Mouse (Mus musculus) MEL (cell line): ENCODE measurements around the gene Thnsl1. TPM values are rescaled to one million over a fixed set of nuclear protein-coding genes. Genes with fewer than 3 reads are reported as not detected.

Experiments used
- DNase-seq: peaks from one replicate; pipeline ENCODE4 v3.0.0; 2011; ENCODE audit warnings: low read depth, low spot score
- H3K27ac ChIP-seq: 2 replicates; pipeline ENCODE4 v1.5.1; 2012; ENCODE audit warnings: low read depth, mild to moderate bottlenecking, control low read depth, low read length, moderate library complexity; ENCODE audit not compliant: control insufficient read depth
- H3K27me3 ChIP-seq, 2 experiments: fragments of 150-350 bp in 1 of 2; sonication (generic) in 1 of 2; 2 replicates each; pipeline ENCODE4 v1.6.1; 2012; ENCODE audit warnings: low read length in 2 of 2, mild to moderate bottlenecking in 2 of 2, improper control_type of control experiment in 1 of 2, moderate library complexity in 1 of 2; ENCODE audit not compliant: insufficient read depth in 2 of 2, control insufficient read depth in 1 of 2
- H3K36me3 ChIP-seq, 2 experiments: 2 replicates each; pipeline ENCODE4 v1.6.1; 2012 to 2014; ENCODE audit warnings: low read length in 2 of 2, improper control_type of control experiment in 1 of 2, inconsistent platforms in 1 of 2, mild to moderate bottlenecking in 1 of 2; ENCODE audit not compliant: insufficient read depth in 2 of 2, control insufficient read depth in 1 of 2
- H3K4me1 ChIP-seq, 2 experiments: fragments of 150-350 bp in 1 of 2; sonication (generic) in 1 of 2; 2 replicates each; pipeline ENCODE4 v1.6.1; 2012; ENCODE audit warnings: low read length in 2 of 2, improper control_type of control experiment in 1 of 2, mild to moderate bottlenecking in 1 of 2; ENCODE audit not compliant: insufficient read depth in 2 of 2, control insufficient read depth in 1 of 2
- H3K4me3 ChIP-seq, 2 experiments: fragments of 150-350 bp in 1 of 2; sonication (generic) in 1 of 2; 2 replicates each; pipeline ENCODE4 v1.5.1; 2012; ENCODE audit warnings: low read depth in 2 of 2, low read length in 2 of 2, mild to moderate bottlenecking in 2 of 2, moderate library complexity in 2 of 2, control low read depth in 1 of 2, improper control_type of control experiment in 1 of 2; ENCODE audit not compliant: control insufficient read depth in 1 of 2, insufficient read depth in 1 of 2
- H3K79me2 ChIP-seq: 2 replicates; pipeline ENCODE4 v1.6.1; 2012; ENCODE audit warnings: mild to moderate bottlenecking, low read length, moderate library complexity; ENCODE audit not compliant: control insufficient read depth, poor library complexity, insufficient read depth
- H3K9ac ChIP-seq: 2 replicates; pipeline ENCODE4 v1.6.1; 2012; ENCODE audit warnings: low read depth, mild to moderate bottlenecking, control low read depth, low read length, moderate library complexity; ENCODE audit not compliant: control insufficient read depth, poor library complexity, severe bottlenecking
- H3K9me3 ChIP-seq: fragments of 150-350 bp; sonication (generic); replicated peaks from 2 replicates; pipeline ENCODE4 v1.6.1; 2012; ENCODE audit warnings: mild to moderate bottlenecking, low read length, improper control_type of control experiment, moderate library complexity; ENCODE audit not compliant: insufficient read depth
- CTCF ChIP-seq, 3 experiments: IDR thresholded peaks in 2 of 3; conservative IDR thresholded peaks in 1 of 3; 2 replicates each; pipeline ENCODE4 v1.5.1; 2011 to 2012; ENCODE audit warnings: low read length in 3 of 3, low read depth in 2 of 3, mild to moderate bottlenecking in 2 of 3, improper control_type of control experiment in 1 of 3, inconsistent platforms in 1 of 3, mixed read lengths in 1 of 3, moderate library complexity in 1 of 3; ENCODE audit not compliant: control insufficient read depth in 1 of 3, insufficient read depth in 1 of 3, poor library complexity in 1 of 3, severe bottlenecking in 1 of 3
- ELF1 ChIP-seq: IDR thresholded peaks from 2 replicates; pipeline ENCODE4 v1.6.1; 2014; ENCODE audit warnings: low read depth, mild to moderate bottlenecking, inconsistent platforms, low read length, improper control_type of control experiment, moderate library complexity
- EP300 ChIP-seq, 2 experiments: IDR thresholded peaks; 2 replicates each; pipeline ENCODE4 v1.6.1; 2011; ENCODE audit warnings: improper control_type of control experiment in 2 of 2, low read length in 2 of 2, low read depth in 1 of 2, mild to moderate bottlenecking in 1 of 2
- ETS1 ChIP-seq: IDR thresholded peaks from 2 replicates; pipeline ENCODE4 v1.6.1; 2012; ENCODE audit warnings: low read depth, mild to moderate bottlenecking, inconsistent platforms, low read length, improper control_type of control experiment, moderate library complexity
- GABPA ChIP-seq: IDR thresholded peaks from 2 replicates; pipeline ENCODE4 v1.6.1; 2012; ENCODE audit warnings: low read depth, mild to moderate bottlenecking, inconsistent platforms, low read length, improper control_type of control experiment, moderate library complexity
- HCFC1 ChIP-seq: IDR thresholded peaks from 2 replicates; pipeline ENCODE4 v1.6.1; 2012; ENCODE audit warnings: low read depth, mild to moderate bottlenecking, inconsistent platforms, low read length, improper control_type of control experiment, moderate library complexity
- MAZ ChIP-seq: IDR thresholded peaks from 2 replicates; pipeline ENCODE4 v1.6.1; 2012; ENCODE audit warnings: low read depth, mild to moderate bottlenecking, inconsistent platforms, low read length, improper control_type of control experiment
- NELFE ChIP-seq: IDR thresholded peaks from 2 replicates; pipeline ENCODE4 v1.6.1; 2011; ENCODE audit warnings: low read depth, low read length, improper control_type of control experiment
- NRF1 ChIP-seq: IDR thresholded peaks from 2 replicates; pipeline ENCODE4 v1.6.1; 2014; ENCODE audit warnings: low read depth, mild to moderate bottlenecking, inconsistent platforms, low read length, improper control_type of control experiment, moderate library complexity; ENCODE audit not compliant: poor library complexity, insufficient read depth, severe bottlenecking
- POLR2A ChIP-seq, 2 experiments: IDR thresholded peaks; 2 replicates each; pipeline ENCODE4 v1.6.1; 2011 to 2012; ENCODE audit warnings: low read length in 2 of 2, mild to moderate bottlenecking in 2 of 2, control low read depth in 1 of 2, improper control_type of control experiment in 1 of 2, low read depth in 1 of 2, moderate library complexity in 1 of 2; ENCODE audit not compliant: control insufficient read depth in 1 of 2, insufficient read depth in 1 of 2, poor library complexity in 1 of 2
- RAD21 ChIP-seq: IDR thresholded peaks from 2 replicates; pipeline ENCODE4 v1.6.1; 2011; ENCODE audit warnings: mild to moderate bottlenecking, low read depth, low read length, improper control_type of control experiment
- RCOR1 ChIP-seq: IDR thresholded peaks from 2 replicates; pipeline ENCODE4 v1.6.1; 2012; ENCODE audit warnings: low read depth, mild to moderate bottlenecking, inconsistent platforms, low read length, improper control_type of control experiment
- USF2 ChIP-seq, 2 experiments: IDR thresholded peaks; 2 replicates each; pipeline ENCODE4 v1.6.1; 2011 to 2012; ENCODE audit warnings: improper control_type of control experiment in 2 of 2, low read length in 2 of 2, borderline replicate concordance in 1 of 2, inconsistent platforms in 1 of 2, low read depth in 1 of 2, mild to moderate bottlenecking in 1 of 2; ENCODE audit not compliant: insufficient read depth in 1 of 2
- ZKSCAN1 ChIP-seq: IDR thresholded peaks from 2 replicates; pipeline ENCODE4 v1.6.1; 2012; ENCODE audit warnings: low read depth, mild to moderate bottlenecking, inconsistent platforms, low read length, improper control_type of control experiment, moderate library complexity
- polyA plus RNA-seq, 2 experiments: library from polyadenylated mRNA; stranded (reverse) in 1 of 2; unstranded in 1 of 2; fragments of >175 nt in 1 of 2; fragments of >200 nt in 1 of 2; gene quantifications; 2 replicates each; pipeline versions ENCODE4 v1.2.1 to v1.2.4; 2012; ENCODE audit warnings: low replicate concordance in 2 of 2, low read depth in 1 of 2; ENCODE audit not compliant: insufficient read length in 2 of 2, insufficient read depth in 1 of 2, missing spikeins in 1 of 2
- total RNA-seq: library from RNA; depleted of rRNA; stranded (reverse); fragments of 300-350 nt; gene quantifications from 2 replicates; pipeline ENCODE4 v1.2.3, GENCODE M21; 2012

Gene Thnsl1
- total and polyA plus RNA-seq, 3 experiments, result 1.0 to 2.6 TPM; not detected in 1

GRCm38 (mm10) chr2:21205831-21206159 is 271 bp downstream of the Thnsl1 start (continued):
- no peak; a peak in 1 of 4 replicates for TF ChIP-seq POLR2A (IDR thresholded peaks at IDR 0.05; ENCODE audit: control insufficient read depth in 1 of 2, insufficient read depth in 1 of 2, low read depth in 1 of 2, low read length in 2 of 2, poor library complexity in 1 of 2)
- TF ChIP-seq HCFC1, result no peak
- TF ChIP-seq ELF1, result no peak
- TF ChIP-seq GABPA, result no peak

DNA sequence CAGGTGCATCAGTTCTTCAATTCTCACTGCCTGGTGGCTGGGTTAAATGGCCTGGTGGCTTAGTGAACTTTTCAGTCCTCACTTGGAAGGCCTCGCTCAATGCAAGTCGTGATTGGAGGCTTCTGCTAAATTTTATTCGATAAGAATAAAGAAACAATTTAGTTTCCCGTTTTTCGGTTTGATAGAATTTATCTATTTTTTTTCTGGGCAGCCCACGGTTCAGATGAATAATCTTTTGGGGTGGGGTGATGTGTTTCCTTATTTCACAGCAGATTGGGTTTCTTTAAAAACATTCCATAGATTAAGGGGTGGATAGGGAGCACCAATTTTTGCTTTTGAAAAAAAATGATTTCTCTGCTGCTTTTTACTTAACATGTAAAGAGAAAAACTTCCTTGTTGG is 754 bp downstream of the Thnsl1 start:
- Histone ChIP-seq H3K79me2 (no peaks in the 10 kb centered on the region; the same call in 1 of the 2 replicates), H3K36me3 (peaks cover 0 to 12% of the 10 kb centered on the region in 2 experiments; a peak in 2 of 4 replicates), H3K4me3 (peak overlapping the region; percentile 88 to 89), H3K9me3 (no peaks in the 10 kb centered on the region), H3K4me1 (peaks cover 5 to 6% of the 10 kb centered on the region in 2 experiments), H3K27me3 (no peaks in the 10 kb centered on the region), H3K27ac (no peak overlapping the region), H3K9ac (peak overlapping the region; percentile 80)
- TF ChIP-seq ZKSCAN1 (no peak), EP300 (IDR thresholded peaks at IDR 0.05; ENCODE audit: low read depth in 1 of 2, low read length in 2 of 2) (peak; percentile 45 to 51; a peak in 3 of 4 replicates), RCOR1 (peak; percentile 62; the same call in 1 of the 2 replicates)
- DNase-seq, result no peak

DNA sequence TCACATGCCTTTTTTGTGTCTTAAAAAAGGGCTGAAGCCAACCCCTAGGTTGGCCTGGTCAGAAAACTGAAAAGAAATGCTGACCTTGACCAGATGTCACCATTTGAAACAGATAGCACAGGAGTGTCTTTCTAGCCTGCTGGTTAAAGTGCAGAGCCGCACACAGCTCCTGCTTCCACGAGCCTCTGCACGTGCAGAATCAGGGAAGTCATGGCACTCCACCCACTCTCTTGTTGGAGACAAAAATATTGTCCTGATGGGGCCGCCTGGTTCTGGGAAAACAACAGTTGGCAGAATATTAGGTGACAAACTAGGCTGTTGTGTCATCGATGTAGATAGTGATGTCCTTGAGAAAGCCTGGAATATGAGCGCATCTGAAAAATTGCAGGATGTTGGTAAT is 5.8 kb downstream of the Thnsl1 start:
- H3K36me3 ChIP-seq, result no peaks in the 10 kb centered on the region
- no peaks in the 10 kb centered on the region for H3K79me2 ChIP-seq
- H3K27ac ChIP-seq, result no peak overlapping the region
- H3K27me3 ChIP-seq, result no peaks in the 10 kb centered on the region
- TF ChIP-seq NRF1 (no peak), MAZ (no peak), NELFE (no peak)
- no peak overlapping the region for H3K4me3 ChIP-seq
- H3K4me1 ChIP-seq, result 0 out of 4 replicates have a peak, but pooled peaks cover 0 to 2% of the 10 kb centered on the region in 2 experiments
- DNase-seq, result no peak
- no peaks in the 10 kb centered on the region for H3K9me3 ChIP-seq
- no peak overlapping the region for H3K9ac ChIP-seq

GRCm38 (mm10) chr2:21214322-21214721 is 8.8 kb downstream of the Thnsl1 start:
- TF ChIP-seq RAD21 (peak; percentile 1; the same call in 1 of the 2 replicates), ETS1 (no peak), CTCF (IDR thresholded peaks at IDR 0.05 in 2 of 3, conservative IDR thresholded peaks at IDR 0.05 in 1 of 3; ENCODE audit: control insufficient read depth in 1 of 3, insufficient read depth in 1 of 3, low read depth in 2 of 3, low read length in 3 of 3, poor library complexity in 1 of 3, severe bottlenecking in 1 of 3) (peak in 1 of 3 experiments; percentile 15; a peak in 1 of 6 replicates), USF2 (IDR thresholded peaks at IDR 0.05; ENCODE audit: borderline replicate concordance in 1 of 2, insufficient read depth in 1 of 2, low read depth in 1 of 2, low read length in 2 of 2) (no peak)
- H3K36me3 ChIP-seq, result no peaks in the 10 kb centered on the region

More at GRCm38 (mm10) chr2:21214322-21214721, 8.8 kb downstream of the Thnsl1 start:
- Histone ChIP-seq H3K4me3 (no peak overlapping the region), H3K27ac (no peak overlapping the region), H3K9ac (no peak overlapping the region), H3K4me1 (no peaks in the 10 kb centered on the region), H3K27me3 (no peaks in the 10 kb centered on the region), H3K79me2 (no peaks in the 10 kb centered on the region), H3K9me3 (no peaks in the 10 kb centered on the region)
- no peak for DNase-seq
